Mouse (Mus musculus) thymus, postnatal 25 days (tissue): Measurements from ENCODE around the gene Taf5.

Experiments
- DNase-seq: peaks from one replicate; pipeline ENCODE4 v3.0.0; 2022

The Taf5 gene

DNA sequence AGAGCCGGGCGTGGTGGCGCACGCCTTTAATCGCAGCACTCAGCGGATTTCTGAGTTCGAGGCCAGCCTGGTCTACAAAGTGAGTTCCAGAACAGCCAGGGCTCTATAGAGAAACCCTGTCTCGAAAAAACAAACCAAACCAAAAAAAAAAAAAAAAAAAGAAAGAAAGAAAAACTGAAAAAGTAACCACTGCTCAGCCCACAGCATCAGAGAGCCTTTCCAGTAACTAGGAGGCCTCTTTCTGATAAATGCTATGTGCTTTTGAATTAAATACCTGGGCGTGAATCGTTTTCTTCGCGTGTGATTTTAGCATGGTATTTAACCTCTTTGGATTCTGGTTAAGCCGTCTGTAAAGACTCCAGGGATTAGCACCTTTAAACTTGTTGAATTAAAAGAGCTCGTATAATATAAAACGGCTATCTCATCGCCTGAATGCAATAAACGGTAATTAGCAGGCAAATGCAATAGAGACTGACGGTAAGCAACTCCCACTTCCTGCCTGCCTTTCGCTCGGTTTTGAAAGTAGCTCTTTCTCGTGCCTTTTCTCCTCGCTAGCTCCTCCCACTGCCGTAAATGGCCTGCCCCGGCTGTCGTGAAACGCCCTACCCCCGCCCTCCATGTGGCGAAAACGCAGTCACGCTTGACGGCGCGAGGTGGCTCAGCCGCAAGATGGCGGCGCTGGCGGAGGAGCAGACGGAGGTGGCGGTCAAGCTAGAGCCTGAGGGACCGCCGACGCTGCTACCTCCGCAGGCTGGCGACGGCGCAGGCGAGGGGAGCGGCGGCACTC is at the start of gene Taf5:
Gene Taf5, plus strand, starts transcription at position 651 of the 787 bp plus-strand sequence.
- DNase-seq = peak; percentile 99

- DNase-seq = no peak
These were observed 49.7 kb upstream of the Taf5 start for GRCm38 (mm10) chr19:47017831-47018230.

DNA sequence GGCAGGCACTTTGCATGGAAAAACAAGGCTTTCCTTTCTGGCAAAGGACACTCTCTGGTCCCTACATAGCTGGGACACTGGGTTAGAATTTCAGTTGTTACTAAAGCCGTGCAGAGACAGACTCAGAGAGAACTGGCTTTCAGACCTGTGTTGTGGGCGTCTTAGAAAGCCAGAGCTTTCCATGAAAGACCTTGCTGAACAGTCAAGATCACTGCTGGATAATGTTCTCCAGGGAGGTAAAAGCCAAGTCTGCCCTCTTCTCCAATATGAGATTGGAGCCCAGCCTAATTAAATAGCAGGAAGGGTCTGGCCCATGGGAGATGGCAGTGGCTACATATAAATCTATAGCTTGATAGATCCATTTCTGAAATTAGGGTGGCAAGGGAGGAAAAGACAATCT is 49.2 kb upstream of the Taf5 start:
- no peak for DNase-seq

GRCm38 (mm10) chr19:47019326-47019725 is 48.2 kb upstream of the Taf5 start:
- DNase-seq = no peak

- no peak for DNase-seq
These were observed 44.8 kb upstream of the Taf5 start for GRCm38 (mm10) chr19:47022709-47023108.

- DNase-seq = no peak
These were observed 44.0 kb upstream of the Taf5 start for GRCm38 (mm10) chr19:47023546-47023945.

GRCm38 (mm10) chr19:47024954-47025353 is 42.6 kb upstream of the Taf5 start:
- DNase-seq = no peak

- DNase-seq = no peak
These were observed 41.0 kb upstream of the Taf5 start for GRCm38 (mm10) chr19:47026513-47026912.

GRCm38 (mm10) chr19:47029796-47030195 is 37.8 kb upstream of the Taf5 start:
- no peak for DNase-seq

DNA sequence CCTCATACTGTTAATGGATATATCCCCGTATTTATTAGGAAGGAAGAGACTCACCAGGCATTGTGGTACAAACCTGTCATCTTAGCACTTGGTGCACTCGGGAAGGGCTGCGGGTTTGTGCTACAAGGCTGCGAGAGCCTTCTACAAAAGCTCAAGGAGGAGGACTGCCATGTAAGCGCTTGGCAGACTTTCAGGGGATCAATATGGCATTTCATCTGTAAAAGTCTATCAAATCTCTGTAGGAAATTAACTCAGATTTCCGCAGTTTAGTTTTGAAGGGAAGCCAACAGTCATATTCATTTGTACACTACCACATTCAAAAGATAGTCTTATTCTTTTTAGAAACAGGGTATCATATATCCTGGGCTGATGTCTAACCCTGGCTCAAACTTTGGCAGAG is 35.8 kb upstream of the Taf5 start:
- no peak for DNase-seq

GRCm38 (mm10) chr19:47034916-47035315 is 32.6 kb upstream of the Taf5 start:
- DNase-seq = no peak

DNA sequence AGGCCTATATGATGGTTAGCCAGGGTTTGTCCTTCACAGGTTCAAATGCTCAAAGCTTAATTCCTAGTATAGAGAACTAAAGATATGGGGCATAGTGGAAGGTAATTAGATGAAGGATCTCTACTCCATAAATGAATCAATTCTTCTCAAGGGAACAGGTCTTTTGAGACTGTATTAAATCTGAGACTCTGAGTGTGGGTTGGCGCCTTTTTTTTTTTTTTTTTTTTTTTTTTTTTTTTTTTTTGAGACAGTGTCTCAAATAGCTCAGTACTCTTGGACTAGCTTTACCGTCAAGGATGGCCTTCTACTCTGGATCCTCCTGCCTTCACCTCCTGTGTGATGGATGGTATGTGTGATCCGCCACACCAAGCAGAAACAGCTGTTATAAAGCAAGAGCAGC is 30.9 kb upstream of the Taf5 start:
- DNase-seq = no peak

GRCm38 (mm10) chr19:47040720-47041473 is 26.6 kb upstream of the Taf5 start:
- no peak for DNase-seq

DNA sequence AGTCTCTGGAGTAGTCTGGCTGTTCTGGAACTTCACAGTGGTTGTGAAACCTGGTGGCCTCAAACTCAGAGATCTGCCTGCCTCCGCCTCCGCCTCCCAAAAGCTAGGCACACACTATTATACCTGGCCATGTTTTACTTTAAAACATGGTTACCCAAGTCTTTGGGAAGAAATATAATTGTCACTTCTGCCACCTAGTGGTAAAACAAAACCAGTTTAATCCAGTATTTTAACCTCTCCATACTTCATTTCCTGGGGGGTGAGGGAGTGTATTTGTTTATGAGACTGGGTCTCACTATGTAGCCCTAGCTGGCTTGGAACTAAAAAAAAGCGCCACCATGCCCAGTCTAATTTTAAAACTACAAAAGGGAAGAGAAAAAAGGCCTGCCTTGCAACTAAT is 23.9 kb upstream of the Taf5 start:
- no peak for DNase-seq

GRCm38 (mm10) chr19:47046343-47046742 is 21.2 kb upstream of the Taf5 start:
- DNase-seq = no peak

DNA sequence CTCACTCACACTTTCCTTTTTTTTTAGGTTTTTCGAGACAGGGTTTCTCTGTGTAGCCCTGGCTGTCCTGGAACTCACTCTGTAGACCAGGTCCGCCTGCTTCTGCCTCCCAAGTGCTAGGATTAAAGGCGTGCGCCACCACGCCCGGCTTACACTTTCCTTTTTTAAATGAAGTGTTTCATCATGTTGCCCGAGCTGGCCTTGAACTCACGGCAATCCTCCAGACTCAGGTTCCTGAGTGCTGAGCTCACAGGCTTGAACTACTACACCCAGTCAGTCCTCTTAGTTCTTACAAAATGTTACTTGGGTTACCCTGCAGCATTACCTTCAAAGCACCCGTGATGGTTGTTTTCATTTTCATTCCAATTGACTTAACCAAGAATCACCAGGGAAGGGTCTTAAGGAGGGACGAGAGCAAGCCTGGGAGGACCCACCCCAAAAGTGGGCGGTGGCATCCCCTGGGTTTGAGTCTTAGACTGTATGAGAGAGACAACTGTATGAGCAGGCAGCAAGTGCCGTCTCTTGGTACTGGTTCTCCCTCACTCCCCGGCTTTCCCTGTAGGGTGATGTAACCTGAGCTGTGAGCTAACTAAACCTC is 20.2 kb upstream of the Taf5 start:
- DNase-seq = no peak

DNA sequence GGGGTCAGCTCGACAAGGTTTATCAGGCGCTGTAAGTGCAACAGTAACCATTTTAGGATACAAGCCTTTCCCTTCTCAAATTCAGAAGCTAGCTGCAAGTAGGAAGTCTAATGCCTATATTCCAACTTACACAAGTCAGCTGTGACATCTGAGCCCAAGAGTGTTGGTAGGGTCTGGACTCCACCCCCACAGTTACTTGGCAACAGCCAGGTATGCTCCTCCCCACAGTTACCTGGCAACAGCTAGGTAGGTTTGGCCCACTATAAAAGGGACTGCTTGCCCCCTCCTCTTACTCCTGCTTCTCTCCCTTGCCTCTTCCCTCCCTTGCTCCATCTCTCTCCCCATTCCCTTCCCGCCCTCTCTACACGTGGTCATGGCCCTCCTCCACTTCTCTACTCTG is 18.5 kb upstream of the Taf5 start:
- no peak for DNase-seq

- DNase-seq = no peak
These were observed 17.7 kb upstream of the Taf5 start for GRCm38 (mm10) chr19:47049840-47050239.

DNA sequence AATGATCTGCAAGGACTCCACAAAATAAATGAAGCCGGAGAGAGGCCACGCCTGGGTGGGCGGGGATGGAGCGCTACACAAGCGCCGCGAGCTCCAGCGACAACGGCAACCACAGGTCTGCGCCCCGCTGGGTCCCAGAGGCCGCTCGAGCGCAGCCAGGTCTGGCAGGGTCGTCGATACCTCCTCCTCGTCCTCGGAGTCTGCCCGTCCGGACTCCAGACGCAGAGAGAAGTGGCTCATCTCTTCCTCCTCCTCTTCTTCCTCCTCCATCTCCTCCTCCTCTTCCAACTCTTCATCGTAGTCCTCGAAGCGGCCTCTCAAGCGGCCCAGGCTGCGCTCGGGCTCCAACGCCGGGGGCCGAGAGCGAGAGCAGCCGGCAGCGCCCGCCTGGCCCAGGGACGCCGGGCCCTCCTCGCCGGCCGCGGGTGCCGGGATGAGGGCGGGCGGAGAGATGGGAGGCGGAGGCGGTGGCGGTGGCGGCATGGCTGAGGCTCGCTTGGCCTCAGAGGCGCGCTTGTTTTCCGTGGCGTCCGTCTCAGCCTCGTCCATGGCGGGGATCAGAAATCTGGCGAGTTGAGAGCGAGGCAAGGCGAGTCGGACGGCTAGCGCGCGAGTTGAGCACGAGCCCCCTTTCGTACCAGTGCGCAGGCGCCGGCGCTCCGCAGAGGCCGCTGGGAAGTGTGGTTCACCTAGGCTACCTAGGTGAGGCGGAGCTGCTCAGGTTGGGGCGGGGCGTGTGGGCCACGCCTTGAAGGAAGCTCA is 17.1 kb upstream of the Taf5 start, which contains the start of gene Pcgf6:
Gene Pcgf6, minus strand, starts transcription at position 636 of the 762 bp plus-strand sequence.
- DNase-seq = peak; percentile 86

- DNase-seq = no peak
These were observed 14.6 kb upstream of the Taf5 start for GRCm38 (mm10) chr19:47052927-47053326.

- DNase-seq = no peak
These were observed 14.1 kb upstream of the Taf5 start for GRCm38 (mm10) chr19:47053471-47053870.

- no peak for DNase-seq
These were observed 9.9 kb upstream of the Taf5 start for GRCm38 (mm10) chr19:47057684-47058083.

GRCm38 (mm10) chr19:47065860-47066259 is 1.7 kb upstream of the Taf5 start:
- DNase-seq = no peak
